Mouse (Mus musculus) hindbrain, embryonic 15.5 days (tissue): ENCODE measurements around the gene Chd9. TPM values are rescaled to one million over a fixed set of nuclear protein-coding genes. Genes with fewer than 3 reads are reported as not detected.
"Not testable (repeated sequence)": the region's sequence is repeated elsewhere in the genome, so short reads cannot be mapped to it uniquely, and the experiment has no call there.

Experiments
- ATAC-seq: fragments of 200-750 bp; cut with Nextera tagmentation; 2 replicates; pipeline ENCODE4 v1.8.0; 2017; ENCODE audit warnings: low read depth, moderate number of reproducible peaks, moderate TSS enrichment; ENCODE audit not compliant: low FRiP score
- H3K27ac ChIP-seq: fragments of 300-500 bp; sonication (generic); replicated peaks from 2 replicates; pipeline ENCODE4 v1.5.1; 2015; ENCODE audit warnings: mild to moderate bottlenecking, inconsistent platforms
- H3K27me3 ChIP-seq: fragments of 300-500 bp; sonication (generic); 2 replicates; pipeline ENCODE4 v1.6.1; 2015; ENCODE audit warnings: control low read depth, inconsistent platforms
- H3K36me3 ChIP-seq: fragments of 300-500 bp; sonication (generic); 2 replicates; pipeline ENCODE4 v1.6.1; 2015; ENCODE audit warnings: control low read depth, inconsistent platforms
- H3K4me1 ChIP-seq: fragments of 300-500 bp; sonication (generic); replicated peaks from 2 replicates; pipeline ENCODE4 v1.6.1; 2015; ENCODE audit warnings: control low read depth, inconsistent platforms
- H3K4me2 ChIP-seq: fragments of 300-500 bp; sonication (generic); 2 replicates; pipeline ENCODE4 v1.6.1; 2015; ENCODE audit warnings: moderate library complexity, mild to moderate bottlenecking, inconsistent platforms
- H3K4me3 ChIP-seq: fragments of 300-500 bp; sonication (generic); 2 replicates; pipeline ENCODE4 v1.5.1; 2015; ENCODE audit warnings: mild to moderate bottlenecking, inconsistent platforms
- H3K9ac ChIP-seq: fragments of 300-500 bp; sonication (generic); 2 replicates; pipeline ENCODE4 v1.6.1; 2015; ENCODE audit warnings: inconsistent platforms
- H3K9me3 ChIP-seq: fragments of 300-500 bp; sonication (generic); 2 replicates; pipeline ENCODE4 v1.6.1; 2016; ENCODE audit warnings: control low read depth, inconsistent platforms
- WGBS: fragments of 180-500 bp; shearing (Covaris S2); methylation state at CpG from one replicate; pipeline ENCODE4 v1.1.7; 2015; 5-methylcytosine and 5-hydroxymethylcytosine counted together
- polyA plus RNA-seq: library from polyadenylated mRNA; unstranded; fragments of >200 nt; fragmentation: Nextera tagmentation; extraction: Ambion mirVana; gene quantifications from 2 replicates; pipeline ENCODE4 v1.2.1, GENCODE M21; 2015

Gene Chd9
- polyA plus RNA-seq, 1 experiment from 2014 or later = 100 TPM

DNA sequence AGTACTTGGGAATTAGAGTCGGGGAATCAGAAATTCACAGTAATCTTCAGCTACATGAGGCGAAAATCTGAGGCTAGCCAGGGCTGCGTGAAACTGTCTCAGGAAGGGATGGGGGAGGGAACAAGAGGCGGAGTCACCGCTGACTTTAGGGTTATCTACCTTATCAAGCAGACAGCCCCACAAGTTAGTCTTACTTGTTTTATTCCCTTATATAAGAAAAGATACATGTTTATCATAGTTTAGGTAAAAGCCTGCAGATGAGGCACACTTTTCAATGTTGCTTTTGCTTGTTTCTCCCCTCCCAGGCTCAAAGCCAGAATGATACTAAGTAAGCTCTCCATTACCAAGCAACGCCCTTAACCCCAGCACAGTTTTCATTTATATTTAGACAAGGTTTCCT is 50.4 kb downstream of the Chd9 start:
- H3K27me3 ChIP-seq = no peaks in the 10 kb centered on the region
- no peak for ATAC-seq
- H3K9me3 ChIP-seq = no peaks in the 10 kb centered on the region
- peaks cover 25% of the 10 kb centered on the region for H3K4me1 ChIP-seq
- no peaks in the 10 kb centered on the region for H3K36me3 ChIP-seq
- WGBS = 72% methylated on average over 6 of the region's 6 CpGs
- no peak overlapping the region for H3K4me2 ChIP-seq
- H3K9ac ChIP-seq = no peak overlapping the region
- no peak overlapping the region for H3K27ac ChIP-seq
- no peak overlapping the region for H3K4me3 ChIP-seq

- Histone ChIP-seq H3K4me3 (no peak overlapping the region), H3K27ac (no peak overlapping the region), H3K4me1 (peaks cover 25% of the 10 kb centered on the region), H3K36me3 (no peaks in the 10 kb centered on the region), H3K4me2 (no peak overlapping the region), H3K9ac (no peak overlapping the region), H3K9me3 (no peaks in the 10 kb centered on the region), H3K27me3 (no peaks in the 10 kb centered on the region)
- ATAC-seq = no peak
- WGBS = 77% methylated on average over 4 of the region's 4 CpGs
Observed at GRCm38 (mm10) chr8:90880041-90880440, 51.9 kb downstream of the Chd9 start.

GRCm38 (mm10) chr8:90881181-90881580 is 53.0 kb downstream of the Chd9 start:
- H3K36me3 ChIP-seq = no peaks in the 10 kb centered on the region
- H3K27ac ChIP-seq = no peak overlapping the region
- H3K4me2 ChIP-seq = no peak overlapping the region
- ATAC-seq = no peak
- H3K4me3 ChIP-seq = no peak overlapping the region
- H3K9ac ChIP-seq = no peak overlapping the region
- H3K4me1 ChIP-seq = peaks cover 18% of the 10 kb centered on the region
- no peaks in the 10 kb centered on the region for H3K27me3 ChIP-seq
- 93% methylated on average over 5 of the region's 5 CpGs for WGBS
- no peaks in the 10 kb centered on the region for H3K9me3 ChIP-seq

- H3K9ac ChIP-seq = no peak overlapping the region
- H3K4me2 ChIP-seq = no peak overlapping the region
- no peaks in the 10 kb centered on the region for H3K36me3 ChIP-seq
- H3K9me3 ChIP-seq = no peaks in the 10 kb centered on the region
- H3K4me1 ChIP-seq = peaks cover 8% of the 10 kb centered on the region
- no peak overlapping the region for H3K4me3 ChIP-seq
- no peaks in the 10 kb centered on the region for H3K27me3 ChIP-seq
- 62% methylated on average over 16 of the region's 16 CpGs for WGBS
- no peak overlapping the region for H3K27ac ChIP-seq
- no peak for ATAC-seq
Observed at GRCm38 (mm10) chr8:90882088-90882691, 54.0 kb downstream of the Chd9 start.

DNA sequence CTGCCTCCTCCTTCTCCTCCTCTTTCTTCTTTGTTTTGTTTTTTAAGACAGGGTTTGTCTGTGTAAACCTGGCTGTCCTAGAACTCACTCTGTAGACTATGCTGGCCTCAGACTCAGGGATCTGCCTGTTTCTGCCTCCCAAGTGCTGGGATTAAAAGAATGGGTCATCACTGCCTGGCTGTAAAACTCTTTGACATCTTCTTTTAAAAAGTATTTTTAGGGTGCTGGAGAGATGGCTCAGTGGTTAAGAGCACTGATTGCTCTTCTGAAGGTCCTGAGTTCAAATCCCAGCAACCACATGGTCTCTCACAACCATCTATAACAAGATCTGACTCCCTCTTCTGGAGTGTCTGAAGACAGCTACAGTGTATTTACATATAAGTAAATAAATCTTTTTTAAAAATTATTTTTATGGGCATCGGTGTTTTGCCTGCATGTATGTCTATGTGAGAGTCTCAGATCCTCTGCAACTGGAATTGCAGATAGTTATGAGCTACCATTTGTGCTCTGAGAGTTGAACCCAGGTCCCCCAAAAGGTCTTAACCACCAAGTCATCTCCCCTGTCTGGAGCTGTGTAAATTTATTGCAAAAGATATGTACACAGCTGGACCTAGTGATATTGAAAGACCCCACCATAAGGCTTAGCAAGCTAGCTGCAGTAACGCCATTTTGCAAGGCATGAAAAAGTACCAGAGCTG is 57.7 kb downstream of the Chd9 start:
- ATAC-seq = no peak
- no peak overlapping the region for H3K27ac ChIP-seq
- no peaks in the 10 kb centered on the region for H3K36me3 ChIP-seq
- no peaks in the 10 kb centered on the region for H3K9me3 ChIP-seq
- no peak overlapping the region for H3K4me2 ChIP-seq
- H3K27me3 ChIP-seq = no peaks in the 10 kb centered on the region
- no peak overlapping the region for H3K4me3 ChIP-seq
- no peak overlapping the region for H3K9ac ChIP-seq
- WGBS = 65% methylated on average over 2 of the region's 2 CpGs
- no peaks in the 10 kb centered on the region for H3K4me1 ChIP-seq

GRCm38 (mm10) chr8:90886369-90886712 is 58.2 kb downstream of the Chd9 start:
- H3K9me3 ChIP-seq = not testable (repeated sequence)
- WGBS = no CpG with 5 or more reads among the region's 15 CpGs

DNA sequence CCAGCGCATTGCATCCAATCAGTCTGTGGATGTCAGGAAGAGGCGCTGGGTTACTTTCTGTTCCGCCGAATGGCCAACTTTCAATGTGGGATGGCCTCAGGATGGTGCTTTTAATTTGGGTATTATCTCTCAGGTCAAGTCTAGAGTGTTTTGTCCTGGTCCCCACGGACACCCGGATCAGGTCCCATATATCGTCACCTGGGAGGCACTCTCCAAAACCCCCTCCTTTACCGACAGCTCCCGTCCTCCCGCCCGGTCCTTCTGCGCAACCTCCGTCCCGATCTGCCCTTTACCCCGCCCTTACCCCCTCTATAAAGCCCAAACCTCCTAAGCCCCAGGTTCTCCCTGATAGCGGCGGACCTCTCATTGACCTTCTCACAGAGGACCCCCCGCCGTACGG is 59.2 kb downstream of the Chd9 start:
- peak overlapping the region; percentile 36 for H3K4me3 ChIP-seq
- ATAC-seq, H3K27me3 ChIP-seq, H3K36me3 ChIP-seq, H3K27ac ChIP-seq, H3K9me3 ChIP-seq, H3K4me1 ChIP-seq, H3K9ac ChIP-seq: not testable (repeated sequence)
- WGBS = no CpG with 5 or more reads among the region's 20 CpGs
- 0 out of 2 replicates have a peak overlapping the region, but pooled peaks have one; percentile 35 for H3K4me2 ChIP-seq

More at GRCm38 (mm10) chr8:90886369-90886712, 58.2 kb downstream of the Chd9 start:
- ATAC-seq, H3K27ac ChIP-seq, H3K9ac ChIP-seq, H3K27me3 ChIP-seq, H3K4me1 ChIP-seq, H3K36me3 ChIP-seq, H3K4me2 ChIP-seq, H3K4me3 ChIP-seq: not testable (repeated sequence)

DNA sequence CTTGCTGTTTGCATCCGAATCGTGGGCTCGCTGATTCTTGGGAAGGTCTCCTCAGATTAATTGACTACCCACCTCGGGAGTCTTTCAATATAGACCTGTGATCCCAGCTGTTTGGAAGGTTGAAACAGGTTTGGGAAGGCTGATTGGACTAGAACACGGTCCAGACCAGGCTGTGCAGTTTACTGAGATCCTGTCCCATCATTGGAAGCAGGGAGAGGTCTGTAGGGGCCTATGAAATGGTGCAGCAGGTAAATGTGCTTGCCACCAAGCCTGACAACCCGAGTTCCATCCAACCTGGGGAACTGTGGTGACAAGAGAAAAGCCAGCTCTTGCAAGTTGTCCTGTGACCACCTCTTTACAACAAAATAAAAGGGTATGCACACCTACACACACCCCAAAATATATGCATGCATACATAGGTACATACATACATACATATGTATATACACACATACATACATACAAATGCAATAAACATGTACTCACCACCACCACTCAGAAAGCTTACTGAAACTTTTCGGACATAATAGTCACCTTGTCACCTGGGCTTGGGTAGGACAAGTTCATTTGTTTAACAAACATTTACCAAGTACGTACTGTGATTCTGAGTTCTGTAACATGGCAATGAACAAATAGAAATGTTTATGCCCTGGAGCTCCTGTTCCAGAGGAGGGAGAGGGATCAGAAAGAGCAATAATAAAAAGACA is 63.9 kb downstream of the Chd9 start:
- Histone ChIP-seq H3K9ac (no peak overlapping the region), H3K4me1 (no peaks in the 10 kb centered on the region), H3K9me3 (no peaks in the 10 kb centered on the region), H3K27ac (no peak overlapping the region), H3K4me3 (no peak overlapping the region), H3K36me3 (no peaks in the 10 kb centered on the region), H3K4me2 (no peak overlapping the region), H3K27me3 (no peaks in the 10 kb centered on the region)
- no peak for ATAC-seq
- 94% methylated on average over 8 of the region's 8 CpGs for whole genome bisulfite sequencing

GRCm38 (mm10) chr8:90892579-90892919 is 64.4 kb downstream of the Chd9 start:
- Histone ChIP-seq H3K4me1 (no peaks in the 10 kb centered on the region), H3K9ac (no peak overlapping the region), H3K9me3 (no peaks in the 10 kb centered on the region), H3K4me3 (no peak overlapping the region), H3K27ac (no peak overlapping the region), H3K27me3 (no peaks in the 10 kb centered on the region), H3K36me3 (no peaks in the 10 kb centered on the region), H3K4me2 (no peak overlapping the region)
- ATAC-seq = no peak
- WGBS = 89% methylated on average over 5 of the region's 5 CpGs

- no peaks in the 10 kb centered on the region for H3K9me3 ChIP-seq
- H3K27me3 ChIP-seq = no peaks in the 10 kb centered on the region
- ATAC-seq = no peak
- H3K4me3 ChIP-seq = no peak overlapping the region
- no peaks in the 10 kb centered on the region for H3K4me1 ChIP-seq
- no peak overlapping the region for H3K9ac ChIP-seq
- no peak overlapping the region for H3K27ac ChIP-seq
- 63% methylated on average over 14 of the region's 14 CpGs for WGBS
- no peaks in the 10 kb centered on the region for H3K36me3 ChIP-seq
- no peak overlapping the region for H3K4me2 ChIP-seq
Observed at GRCm38 (mm10) chr8:90894231-90894914, 66.2 kb downstream of the Chd9 start.

GRCm38 (mm10) chr8:90897343-90897742 is 69.2 kb downstream of the Chd9 start:
- H3K9ac ChIP-seq = no peak overlapping the region
- 59% methylated on average over 5 of the region's 5 CpGs for WGBS

DNA sequence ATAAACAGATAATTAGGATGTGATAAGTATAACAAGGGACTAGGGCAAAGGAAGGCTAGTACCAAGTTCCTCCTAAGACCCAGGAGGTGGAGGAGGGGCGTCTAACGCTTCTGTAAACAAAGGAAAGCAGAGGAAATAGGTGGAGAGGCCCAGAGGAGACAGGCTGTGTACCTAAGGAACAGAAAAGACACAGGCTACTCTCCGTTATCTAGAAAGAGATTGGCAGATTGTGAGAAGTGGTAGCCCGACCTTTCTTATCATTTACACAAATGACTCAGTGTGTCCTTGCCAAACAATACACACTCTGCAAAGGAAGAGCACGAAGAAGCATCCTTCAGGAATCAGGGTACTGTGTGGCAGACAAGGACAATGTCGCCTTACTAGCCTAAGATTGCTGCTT is 70.4 kb downstream of the Chd9 start:
- Histone ChIP-seq H3K4me2 (no peak overlapping the region), H3K36me3 (no peaks in the 10 kb centered on the region), H3K27me3 (no peaks in the 10 kb centered on the region), H3K27ac (no peak overlapping the region), H3K9me3 (no peaks in the 10 kb centered on the region), H3K4me3 (no peak overlapping the region), H3K4me1 (no peaks in the 10 kb centered on the region), H3K9ac (no peak overlapping the region)
- no peak for ATAC-seq
- 48% methylated on average over 6 of the region's 6 CpGs for WGBS

More at GRCm38 (mm10) chr8:90897343-90897742, 69.2 kb downstream of the Chd9 start:
- no peak overlapping the region for H3K4me3 ChIP-seq
- no peaks in the 10 kb centered on the region for H3K36me3 ChIP-seq
- no peak overlapping the region for H3K27ac ChIP-seq
- no peaks in the 10 kb centered on the region for H3K4me1 ChIP-seq
- H3K9me3 ChIP-seq = no peaks in the 10 kb centered on the region
- ATAC-seq = no peak
- H3K27me3 ChIP-seq = no peaks in the 10 kb centered on the region
- no peak overlapping the region for H3K4me2 ChIP-seq
